Mouse (Mus musculus): Measurements from ENCODE around the gene Tmem94.
A peak's percentile ranks its signal among the peaks of the same experiment; 100 is the strongest.

Tmem94 gene

DNA sequence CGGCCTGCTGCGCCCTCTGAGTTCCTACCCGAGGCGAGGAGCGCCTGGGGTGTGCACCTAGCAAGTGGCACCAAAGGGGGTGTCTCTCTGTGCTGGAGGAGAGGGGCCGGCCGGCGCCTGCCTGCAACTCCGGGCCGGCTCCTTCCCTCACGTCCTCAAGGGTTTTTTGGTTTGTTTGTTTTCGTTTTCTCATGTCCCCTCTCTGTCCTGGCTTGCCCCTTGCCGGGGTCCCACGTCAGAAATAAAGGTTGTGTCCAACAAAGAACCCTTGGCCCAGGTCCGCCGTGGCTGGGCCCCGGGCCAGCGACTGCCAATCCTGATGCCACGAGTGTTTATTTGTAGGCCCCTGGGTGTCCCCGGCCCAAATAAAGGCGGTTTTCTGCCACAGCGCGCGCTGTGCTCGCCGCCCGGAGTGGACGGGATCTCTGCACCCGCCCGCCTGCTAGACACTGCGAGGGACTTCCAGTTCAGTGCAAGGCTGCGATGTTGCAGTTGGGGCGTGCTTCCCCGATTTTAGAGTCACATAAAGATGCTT lies 441 bp downstream of the Tmem94 start:
- no peak for DNase-seq (ENCODE audit: inconsistent age in 2 of 2, low spot score in 1 of 2)

GRCm38 (mm10) chr11:115766356-115766943 lies 1.2 kb downstream of the Tmem94 start:
- DNase-seq (ENCODE audit: inconsistent age in 2 of 2, low spot score in 1 of 2), result peak in 1 of 2 experiments; percentile 83

DNA sequence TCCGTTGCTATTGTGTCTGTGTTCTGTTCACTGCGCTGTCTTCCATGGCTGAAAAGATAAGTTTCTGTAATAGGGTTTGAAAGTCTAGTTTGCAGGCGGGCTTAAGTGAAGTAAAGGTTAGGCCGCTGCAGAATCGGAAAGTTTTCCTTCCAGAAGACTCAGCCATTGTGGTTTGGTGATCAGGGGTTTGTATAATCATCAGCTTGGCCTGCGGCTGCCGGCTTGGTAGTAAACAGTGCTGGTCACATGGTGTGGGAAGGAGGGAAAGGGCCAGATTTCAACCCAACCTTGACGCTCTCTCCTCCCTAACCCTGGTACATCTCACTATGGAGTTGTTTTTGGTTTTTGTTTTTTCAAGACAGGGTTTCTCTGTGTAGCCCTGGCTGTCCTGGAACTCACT lies 1.7 kb downstream of the Tmem94 start:
- DNase-seq (ENCODE audit: inconsistent age in 2 of 2, low spot score in 1 of 2), result no peak

DNA sequence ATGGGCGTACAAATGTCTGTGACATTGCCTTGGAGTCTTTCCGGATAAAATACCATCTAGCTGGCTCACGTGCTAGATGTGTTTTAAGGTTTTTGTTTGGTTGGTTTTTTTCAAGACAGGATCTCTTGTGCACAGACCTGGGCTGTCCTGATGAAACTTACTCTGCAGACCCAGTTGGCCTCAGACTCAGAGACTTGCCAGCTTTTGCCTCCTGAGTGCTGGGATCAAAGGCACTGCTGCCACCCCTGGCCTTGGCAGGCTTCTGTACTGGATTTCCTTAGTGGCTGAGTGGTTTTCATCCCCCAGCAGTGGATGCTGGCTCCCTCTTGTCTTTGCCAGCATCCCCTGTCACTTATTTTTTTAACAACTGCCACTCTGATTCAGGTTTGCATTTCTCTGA lies 3.7 kb downstream of the Tmem94 start:
- peak; percentile 66 to 82 for DNase-seq (ENCODE audit: inconsistent age in 2 of 2, low spot score in 1 of 2)

DNA sequence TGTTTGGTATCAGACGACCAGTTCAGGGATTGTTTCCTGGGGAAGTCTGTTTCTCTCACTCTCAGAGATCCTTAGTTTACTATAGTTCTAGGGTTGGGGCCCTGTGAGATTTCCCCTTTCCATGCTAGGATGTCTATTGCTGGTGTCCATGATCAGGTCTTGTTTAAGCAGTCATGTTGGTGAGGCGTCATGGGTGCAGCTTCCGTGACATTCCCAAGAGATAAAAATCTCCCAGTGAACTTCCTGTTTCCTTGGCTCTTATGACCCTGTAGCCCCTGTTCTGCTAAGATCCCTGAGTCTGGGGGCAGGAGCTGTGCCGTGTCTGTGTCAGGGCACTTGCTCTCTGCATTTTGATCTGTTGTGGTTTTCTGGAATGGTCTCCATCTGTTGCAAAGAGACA lies 9.4 kb downstream of the Tmem94 start:
- DNase-seq (ENCODE audit: inconsistent age in 2 of 2, low spot score in 1 of 2), result peak in 1 of 2 experiments; percentile 11

GRCm38 (mm10) chr11:115775821-115776665 lies 10.8 kb downstream of the Tmem94 start:
- DNase-seq (ENCODE audit: inconsistent age in 2 of 2, low spot score in 1 of 2), result peak; percentile 93 to 96

DNA sequence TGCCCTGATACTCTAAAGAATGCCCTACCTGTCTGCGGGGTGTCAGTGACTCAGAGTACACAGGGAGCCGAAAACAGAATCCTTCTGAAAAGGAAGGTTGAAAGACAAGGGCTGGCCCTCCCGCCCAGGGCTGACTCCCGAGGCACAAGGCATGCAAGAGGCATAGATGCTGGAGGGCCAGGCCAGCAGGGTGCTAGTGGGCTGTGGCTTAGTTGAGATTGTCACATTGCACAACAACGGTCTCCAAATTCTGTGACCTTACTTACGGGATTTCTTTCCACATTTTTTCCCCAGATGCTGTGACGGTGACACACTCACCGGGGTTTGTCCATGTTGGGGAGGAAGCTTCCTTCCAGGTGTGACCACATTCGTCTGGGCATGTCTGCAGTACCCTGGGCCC lies 11.7 kb downstream of the Tmem94 start:
- DNase-seq (ENCODE audit: inconsistent age in 2 of 2, low spot score in 1 of 2), result peak; percentile 66 to 87

GRCm38 (mm10) chr11:115777487-115778335 lies 12.5 kb downstream of the Tmem94 start:
- DNase-seq (ENCODE audit: inconsistent age in 2 of 2, low spot score in 1 of 2), result peak in 1 of 2 experiments; percentile 82

DNA sequence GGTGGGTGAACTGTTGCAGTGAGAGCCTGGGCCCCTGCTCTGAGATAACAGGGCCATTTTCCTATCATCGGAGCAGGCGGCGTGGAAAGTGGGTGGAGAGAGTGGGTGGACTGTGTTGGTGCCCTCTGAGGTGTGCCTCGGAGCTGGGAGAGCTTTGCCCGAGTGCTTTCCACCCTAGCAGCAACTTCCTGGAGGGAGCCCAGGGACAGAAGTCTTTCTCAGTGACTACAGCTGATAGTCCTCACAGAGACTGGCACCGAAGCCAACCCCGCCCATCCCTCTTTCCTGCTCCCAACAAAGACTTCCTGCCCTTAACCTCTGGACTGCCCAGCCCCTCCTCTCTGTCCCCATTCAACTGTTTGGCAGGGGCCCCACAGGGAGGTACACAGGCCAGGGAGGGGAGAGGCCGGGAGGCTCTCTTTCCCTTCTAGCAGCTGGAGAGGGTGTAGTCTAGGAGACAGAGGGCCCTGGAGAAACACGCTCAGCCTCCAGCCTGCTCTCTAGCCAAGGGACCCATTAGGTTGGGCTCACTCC lies 13.9 kb downstream of the Tmem94 start:
- DNase-seq (ENCODE audit: inconsistent age in 2 of 2, low spot score in 1 of 2), result peak; percentile 93 to 96

DNA sequence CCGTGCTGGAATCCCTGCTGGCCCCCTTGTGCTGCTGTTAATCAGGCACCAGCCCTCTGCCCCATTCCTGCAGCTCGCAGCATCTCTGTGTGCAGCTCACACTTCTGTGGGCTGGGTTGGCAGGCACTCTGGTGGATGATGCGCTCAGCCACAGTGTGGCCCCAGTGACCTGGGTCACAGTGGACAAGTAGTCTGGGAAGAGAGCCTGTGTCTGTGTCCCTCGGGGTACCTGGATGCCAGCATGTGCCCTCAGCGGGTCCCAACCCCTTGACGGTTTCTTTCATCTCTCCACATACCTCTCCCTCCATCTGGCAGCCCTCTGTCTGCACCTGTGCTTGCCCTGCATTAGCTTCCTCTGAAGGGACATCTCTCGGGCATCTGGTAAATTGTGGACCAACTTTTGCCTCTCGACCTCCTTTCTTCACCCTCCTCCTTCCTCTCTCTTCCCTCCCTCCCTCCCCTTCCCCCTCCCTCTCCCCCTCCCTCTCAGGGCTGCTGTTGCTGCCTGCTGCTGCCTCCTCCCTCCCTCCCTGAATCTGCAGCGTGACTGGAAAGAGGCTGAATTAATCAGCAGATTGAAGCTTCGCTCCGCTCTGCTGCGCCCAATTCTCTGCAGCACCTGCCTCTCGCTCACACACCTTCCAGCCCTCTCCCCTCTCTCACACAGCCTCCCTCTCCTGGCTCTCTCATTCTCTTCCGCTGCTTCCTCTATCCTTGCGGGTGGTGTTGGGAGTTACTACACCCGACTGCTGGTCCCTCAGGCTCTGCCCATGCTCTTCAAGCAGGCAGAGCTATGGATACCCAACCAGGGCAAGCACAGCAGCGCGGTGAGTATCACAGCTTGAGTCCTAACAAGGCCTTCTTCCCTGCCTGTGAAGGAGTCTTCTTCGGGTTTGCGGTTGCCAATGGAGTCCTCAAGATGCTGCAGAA lies 15.2 kb downstream of the Tmem94 start:
- DNase-seq (ENCODE audit: inconsistent age in 2 of 2, low spot score in 1 of 2), result peak in 1 of 2 experiments; percentile 72

GRCm38 (mm10) chr11:115786473-115786872 lies 21.2 kb downstream of the Tmem94 start:
- DNase-seq (ENCODE audit: inconsistent age in 2 of 2, low spot score in 1 of 2), result no peak

DNA sequence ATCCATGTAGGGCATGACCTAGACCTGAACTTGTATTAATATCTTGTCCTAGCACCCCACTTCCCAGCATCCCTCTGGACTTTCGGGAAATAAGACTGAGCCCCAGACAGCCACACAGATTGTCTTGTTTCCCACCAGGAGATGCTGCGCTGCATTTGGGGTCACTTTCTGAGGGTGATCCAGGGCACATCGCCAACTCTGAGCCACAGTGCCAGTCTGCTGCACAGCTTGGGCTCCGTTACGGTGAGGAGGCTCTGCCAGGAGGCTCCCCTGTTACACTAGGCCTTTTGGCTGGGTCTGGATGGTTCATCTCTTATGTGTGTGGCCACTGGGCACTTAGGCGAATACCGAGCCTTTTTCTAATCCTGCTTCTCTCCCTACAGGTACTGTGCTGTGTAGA lies 24.6 kb downstream of the Tmem94 start:
- no peak for DNase-seq (ENCODE audit: inconsistent age in 2 of 2, low spot score in 1 of 2)

- DNase-seq (ENCODE audit: inconsistent age in 2 of 2, low spot score in 1 of 2), result no peak
These were observed 26.7 kb downstream of the Tmem94 start for GRCm38 (mm10) chr11:115791919-115792318.

DNA sequence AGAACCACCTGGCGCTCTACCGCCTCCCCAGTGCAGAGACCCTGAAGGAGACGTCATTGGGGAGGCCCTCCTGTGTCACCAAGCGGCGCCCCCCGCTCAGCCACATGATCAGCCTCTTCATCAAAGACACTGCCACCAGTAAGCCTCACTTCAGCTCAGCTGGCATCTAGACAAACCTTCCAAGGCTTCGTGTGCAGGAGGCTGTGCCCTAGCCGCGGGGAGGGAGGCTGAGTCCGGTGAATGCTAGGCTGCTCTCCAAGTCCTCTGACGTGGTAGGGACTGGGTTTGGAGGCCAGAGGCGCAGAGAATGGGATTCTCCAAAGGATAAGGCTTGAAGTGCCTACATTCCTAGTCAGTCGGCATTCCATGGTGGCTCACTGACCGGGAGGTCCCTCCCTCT lies 27.1 kb downstream of the Tmem94 start:
- peak; percentile 87 to 91 for DNase-seq (ENCODE audit: inconsistent age in 2 of 2, low spot score in 1 of 2)

- no peak for DNase-seq (ENCODE audit: inconsistent age in 2 of 2, low spot score in 1 of 2)
These were observed 31.7 kb downstream of the Tmem94 start for GRCm38 (mm10) chr11:115796898-115797297.

GRCm38 (mm10) chr11:115797665-115798064 lies 32.4 kb downstream of the Tmem94 start:
- DNase-seq (ENCODE audit: inconsistent age in 2 of 2, low spot score in 1 of 2), result no peak

DNA sequence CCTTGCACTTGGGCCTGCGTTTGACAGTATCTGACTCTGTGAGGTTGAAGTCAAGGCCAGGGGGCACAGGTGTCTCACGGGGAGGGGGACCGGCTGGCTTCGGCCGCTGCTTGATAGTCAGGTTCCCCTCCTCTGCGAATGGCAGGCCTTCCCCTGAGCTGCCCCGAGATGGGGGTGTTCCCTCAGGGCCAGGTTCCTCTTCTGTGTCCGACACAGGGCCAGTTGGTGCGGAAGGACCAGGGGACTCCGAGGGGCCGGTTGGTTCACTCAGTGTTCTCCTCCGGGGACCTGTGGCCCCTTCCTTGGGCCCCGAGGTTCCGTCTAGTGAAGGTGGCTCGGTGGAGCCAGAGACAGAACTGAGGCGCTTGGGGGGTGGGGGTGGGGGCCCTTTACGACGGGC lies 35.7 kb downstream of the Tmem94 start:
- DNase-seq (ENCODE audit: inconsistent age in 2 of 2, low spot score in 1 of 2), result peak in 1 of 2 experiments; percentile 12

DNA sequence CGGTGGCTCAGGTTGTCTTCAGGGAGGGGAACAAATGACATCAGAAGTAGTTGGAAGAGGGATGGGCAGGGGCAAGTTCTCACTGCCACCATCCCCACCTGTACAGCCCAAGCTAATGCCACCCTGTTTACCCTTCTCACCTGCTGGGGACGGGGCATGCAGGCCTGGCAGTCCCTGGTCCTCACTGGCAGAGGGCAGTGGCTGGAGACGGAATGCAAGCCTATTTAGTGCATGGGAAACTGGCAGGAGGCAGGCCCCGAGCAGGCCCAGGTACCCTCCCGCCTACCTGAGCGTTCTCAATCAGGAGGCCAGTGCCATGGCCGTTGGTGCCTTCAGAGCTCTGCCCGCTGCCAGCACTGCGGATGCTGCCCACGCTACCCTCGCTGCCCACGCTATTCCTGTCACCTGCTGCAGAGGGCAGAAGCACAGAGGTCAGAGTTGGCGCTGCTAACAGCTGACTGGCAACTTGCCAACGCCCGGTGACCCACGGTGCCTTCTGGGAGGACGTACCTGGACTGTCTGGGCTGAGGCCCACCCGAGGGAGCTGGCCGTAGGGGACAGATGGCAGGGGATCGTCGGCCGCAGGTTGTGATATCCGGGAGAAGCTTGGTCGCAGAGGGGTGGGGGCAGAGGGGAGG lies 38.0 kb downstream of the Tmem94 start:
- DNase-seq (ENCODE audit: inconsistent age in 2 of 2, low spot score in 1 of 2), result peak in 1 of 2 experiments; percentile 29

DNA sequence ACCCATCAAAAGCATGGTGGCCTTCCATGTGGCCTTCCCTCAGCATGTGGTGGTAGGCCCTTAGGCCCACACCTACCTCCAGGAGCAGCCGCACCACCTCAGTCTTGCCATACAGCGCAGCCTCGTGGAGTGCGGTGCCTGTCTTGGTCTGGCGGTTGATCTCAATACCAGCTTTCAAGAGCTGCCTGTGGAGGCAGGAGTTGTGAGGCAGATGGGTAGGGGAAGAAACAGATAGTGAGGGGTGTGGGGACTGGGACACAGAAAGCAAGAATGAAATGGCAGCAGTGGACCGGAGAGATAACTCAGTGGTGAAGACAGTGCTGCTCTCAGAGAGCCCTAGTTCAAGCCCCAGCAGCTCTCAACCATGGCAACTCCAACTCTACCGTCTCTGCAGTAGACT lies 39.8 kb downstream of the Tmem94 start:
- peak in 1 of 2 experiments; percentile 11 for DNase-seq (ENCODE audit: inconsistent age in 2 of 2, low spot score in 1 of 2)
